Mouse (Mus musculus) heart, embryonic 14.5 days (tissue): ENCODE data around the gene Mcub. TPM values are rescaled to one million over a fixed set of nuclear protein-coding genes. Genes with fewer than 3 reads are reported as not detected.
A peak's percentile ranks its signal among the peaks of the same experiment; 100 is the strongest.

Experiments
- ATAC-seq: fragments of 200-750 bp; cut with Nextera tagmentation; 2 replicates; pipeline ENCODE4 v1.8.0; 2017; ENCODE audit warnings: low read depth, moderate TSS enrichment; ENCODE audit not compliant: insufficient number of reproducible peaks, insufficient read depth, low FRiP score
- H3K27ac ChIP-seq, 2 experiments: fragments of 200-500 bp in 1 of 2; fragments of 300-500 bp in 1 of 2; sonication (generic) in 1 of 2; replicated peaks in 1 of 2; 2 replicates each; pipeline ENCODE4 v1.5.1; 2012 to 2014; ENCODE audit warnings: low read depth in 2 of 2, low read length in 2 of 2, control low read depth in 1 of 2, mild to moderate bottlenecking in 1 of 2, mixed read lengths in 1 of 2; ENCODE audit not compliant: control insufficient read depth in 1 of 2, insufficient read depth in 1 of 2
- H3K27me3 ChIP-seq: fragments of 300-500 bp; sonication (generic); 2 replicates; pipeline ENCODE4 v1.6.1; 2014; ENCODE audit warnings: mild to moderate bottlenecking, low read length, control low read depth; ENCODE audit not compliant: control insufficient read depth, insufficient read depth
- H3K36me3 ChIP-seq: fragments of 300-500 bp; sonication (generic); 2 replicates; pipeline ENCODE4 v1.6.1; 2014; ENCODE audit warnings: mild to moderate bottlenecking, control low read depth, low read length, mixed read lengths; ENCODE audit not compliant: control insufficient read depth, insufficient read depth
- H3K4me1 ChIP-seq, 2 experiments: fragments of 200-500 bp in 1 of 2; fragments of 300-500 bp in 1 of 2; sonication (generic) in 1 of 2; 2 replicates each; pipeline ENCODE4 v1.6.1; 2012 to 2014; ENCODE audit warnings: low read length in 2 of 2, control low read depth in 1 of 2, mixed read lengths in 1 of 2; ENCODE audit not compliant: control insufficient read depth in 2 of 2, insufficient read depth in 2 of 2
- H3K4me2 ChIP-seq: fragments of 300-500 bp; sonication (generic); 2 replicates; pipeline ENCODE4 v1.6.1; 2014; ENCODE audit warnings: mild to moderate bottlenecking, low read length
- H3K4me3 ChIP-seq, 2 experiments: fragments of 200-500 bp in 1 of 2; fragments of 300-500 bp in 1 of 2; sonication (generic) in 1 of 2; 2 replicates each; pipeline ENCODE4 v1.5.1; 2012 to 2014; ENCODE audit warnings: low read length in 2 of 2, mild to moderate bottlenecking in 2 of 2, control low read depth in 1 of 2, low read depth in 1 of 2, moderate library complexity in 1 of 2; ENCODE audit not compliant: control insufficient read depth in 1 of 2, insufficient read depth in 1 of 2
- H3K9ac ChIP-seq: fragments of 300-500 bp; sonication (generic); 2 replicates; pipeline ENCODE4 v1.6.1; 2014; ENCODE audit warnings: mild to moderate bottlenecking, low read length
- H3K9me3 ChIP-seq: fragments of 300-500 bp; sonication (generic); 2 replicates; pipeline ENCODE4 v1.6.1; 2016; ENCODE audit warnings: low read length, control low read depth; ENCODE audit not compliant: control insufficient read depth
- WGBS: fragments of 180-500 bp; shearing (Covaris S2); extraction: QIAGEN DNeasy Blood & Tissue Kit; methylation state at CpG from one replicate; pipeline ENCODE4 v1.1.7; 2014; 5-methylcytosine and 5-hydroxymethylcytosine counted together
- polyA plus RNA-seq: library from polyadenylated mRNA; unstranded; fragments of >200 nt; fragmentation: Nextera tagmentation; extraction: Ambion mirVana; gene quantifications from 2 replicates; pipeline ENCODE4 v1.2.1, GENCODE M21; 2014

The Mcub gene
- polyA plus RNA-seq, 1 experiment from 2014 or later, result 5.1 TPM

DNA sequence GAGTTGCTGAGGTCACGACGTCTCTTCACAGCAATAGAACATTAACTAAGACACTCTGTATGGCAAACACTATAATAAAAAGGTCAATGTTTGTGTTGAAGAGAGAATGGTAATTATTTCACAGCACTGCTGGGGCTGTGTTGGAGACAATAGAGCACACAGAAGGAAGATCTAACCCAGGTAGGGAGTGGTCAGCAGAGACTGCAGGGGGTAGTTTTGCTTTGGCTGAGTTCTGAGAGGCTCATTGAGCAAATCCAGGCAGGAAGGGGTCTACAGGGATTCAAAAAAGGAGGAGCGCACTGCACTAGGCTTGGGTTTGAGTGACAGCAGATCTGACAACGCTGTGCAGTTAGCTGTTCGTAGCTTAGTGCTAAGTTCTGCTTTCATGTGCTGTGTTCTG is 6.3 kb upstream of the Mcub start:
- no peak overlapping the region for H3K4me2 ChIP-seq
- ATAC-seq, result no peak
- H3K4me3 ChIP-seq, result no peak overlapping the region
- no peaks in the 10 kb centered on the region; a peak in 1 of 4 replicates for H3K4me1 ChIP-seq
- no peaks in the 10 kb centered on the region for H3K27me3 ChIP-seq
- no peaks in the 10 kb centered on the region for H3K9me3 ChIP-seq
- no peaks in the 10 kb centered on the region for H3K36me3 ChIP-seq
- H3K27ac ChIP-seq, result no peak overlapping the region
- no peak overlapping the region for H3K9ac ChIP-seq
- 56% methylated on average over 5 of the region's 5 CpGs for WGBS

DNA sequence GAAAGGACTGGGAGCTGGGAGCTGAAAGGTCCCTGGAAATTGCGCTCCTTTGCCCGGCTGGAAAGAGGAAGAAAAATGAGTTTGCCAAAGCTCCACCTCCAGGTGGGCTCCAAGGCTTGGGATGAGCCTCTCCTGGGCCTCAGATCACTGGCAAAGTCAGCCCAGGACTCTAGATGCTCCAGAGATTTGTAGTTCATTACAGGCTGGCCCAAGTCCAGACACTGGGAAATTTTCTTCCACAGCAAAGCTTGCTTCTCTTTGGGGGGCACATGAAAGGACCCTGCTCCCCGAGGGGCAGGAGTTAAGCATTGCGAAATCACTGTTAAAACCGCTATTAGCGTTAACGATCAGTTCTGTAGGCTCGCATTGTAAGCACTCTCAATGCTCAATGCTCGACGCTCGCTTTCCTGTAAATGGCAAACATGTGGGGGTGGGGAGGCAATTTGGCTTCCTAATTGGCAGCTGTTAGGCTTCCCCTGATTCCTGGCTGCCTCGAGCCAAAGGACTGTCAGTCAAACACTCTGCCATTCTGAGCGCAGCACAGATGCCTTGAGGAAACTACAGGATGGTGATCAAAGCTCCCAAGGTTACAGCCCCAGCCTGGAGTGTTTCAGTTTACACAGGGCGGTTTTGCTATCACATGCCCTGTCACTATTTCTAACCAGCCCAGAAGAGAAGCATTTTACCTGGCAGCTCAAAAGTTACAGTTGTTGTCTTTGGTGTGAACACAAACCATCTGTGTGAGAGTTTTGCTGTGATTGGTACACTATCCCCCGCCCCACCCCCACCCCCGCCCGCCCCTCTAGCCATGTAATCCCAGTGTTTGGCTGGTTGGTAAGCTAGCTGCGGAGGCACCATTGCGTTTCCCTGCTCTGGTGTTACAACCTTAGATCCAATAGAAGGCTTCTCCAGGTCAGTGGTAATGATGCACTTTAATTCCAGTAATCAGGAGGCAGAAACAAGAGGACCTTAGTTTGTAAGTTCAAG is 816 bp upstream of the Mcub start:
- Histone ChIP-seq H3K9ac (peak overlapping the region; percentile 67), H3K4me2 (peak overlapping the region; percentile 100), H3K36me3 (no peaks in the 10 kb centered on the region), H3K27ac (no peak overlapping the region), H3K9me3 (no peaks in the 10 kb centered on the region), H3K27me3 (peaks cover 13% of the 10 kb centered on the region), H3K4me3 (peak overlapping the region; percentile 46 to 69), H3K4me1 (peaks cover 9% of the 10 kb centered on the region in 2 experiments)
- no peak for ATAC-seq
- WGBS, result 11% methylated on average over 19 of the region's 19 CpGs

DNA sequence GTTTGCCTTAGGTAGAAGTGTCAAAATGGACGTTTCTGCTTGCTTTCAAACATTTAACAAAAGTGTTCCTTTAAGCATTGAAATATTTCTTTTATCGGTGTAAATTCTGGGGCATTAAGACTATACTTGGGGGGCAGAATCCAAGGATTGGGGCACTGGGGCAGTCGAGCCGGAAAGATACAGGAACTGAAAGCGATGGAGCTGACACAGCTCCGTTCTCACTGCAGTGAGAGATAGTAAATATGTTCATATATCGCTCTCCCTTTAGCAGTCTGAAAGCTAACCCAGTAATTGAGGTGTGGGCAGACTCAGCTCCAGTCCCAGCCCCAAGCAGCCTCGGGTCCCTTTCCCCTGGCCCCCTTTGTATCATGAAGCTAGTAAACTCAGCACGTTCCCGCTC is 975 bp downstream of the Mcub start:
- WGBS, result 27% methylated on average over 10 of the region's 10 CpGs
- Histone ChIP-seq H3K4me1 (peaks cover 9% of the 10 kb centered on the region in 2 experiments), H3K27me3 (peaks cover 13% of the 10 kb centered on the region), H3K4me2 (peak overlapping the region; percentile 100), H3K4me3 (peak overlapping the region; percentile 46 to 69), H3K9ac (peak overlapping the region; percentile 67; the same call in 1 of the 2 replicates), H3K27ac (no peak overlapping the region), H3K36me3 (no peaks in the 10 kb centered on the region), H3K9me3 (no peaks in the 10 kb centered on the region)
- ATAC-seq, result no peak

DNA sequence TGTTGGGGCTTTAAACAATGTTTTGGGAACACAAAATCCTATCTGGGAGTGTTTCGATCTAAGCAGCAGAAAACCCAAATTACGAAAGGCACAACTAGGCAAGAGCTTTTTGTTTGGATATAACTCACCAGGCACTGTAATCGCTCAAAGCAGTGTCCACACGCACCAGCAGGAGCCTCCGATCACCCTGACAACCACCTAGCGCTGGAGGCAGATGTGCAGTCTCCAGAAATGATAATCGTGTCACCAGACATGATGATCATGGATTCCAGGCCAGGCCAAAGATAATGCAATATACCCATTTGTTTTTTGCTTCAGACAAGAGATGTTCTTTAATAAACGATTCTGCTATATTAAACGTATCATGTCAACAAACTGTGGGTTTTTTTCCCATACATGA is 2.1 kb downstream of the Mcub start:
- no peak overlapping the region for H3K9ac ChIP-seq
- H3K27me3 ChIP-seq, result peaks cover 13% of the 10 kb centered on the region
- H3K4me2 ChIP-seq, result no peak overlapping the region
- ATAC-seq, result no peak
- WGBS, result 79% methylated on average over 9 of the region's 9 CpGs
- no peaks in the 10 kb centered on the region for H3K36me3 ChIP-seq
- no peak overlapping the region for H3K4me3 ChIP-seq
- no peaks in the 10 kb centered on the region for H3K9me3 ChIP-seq
- peaks cover 9% of the 10 kb centered on the region in 2 experiments for H3K4me1 ChIP-seq
- H3K27ac ChIP-seq, result no peak overlapping the region

DNA sequence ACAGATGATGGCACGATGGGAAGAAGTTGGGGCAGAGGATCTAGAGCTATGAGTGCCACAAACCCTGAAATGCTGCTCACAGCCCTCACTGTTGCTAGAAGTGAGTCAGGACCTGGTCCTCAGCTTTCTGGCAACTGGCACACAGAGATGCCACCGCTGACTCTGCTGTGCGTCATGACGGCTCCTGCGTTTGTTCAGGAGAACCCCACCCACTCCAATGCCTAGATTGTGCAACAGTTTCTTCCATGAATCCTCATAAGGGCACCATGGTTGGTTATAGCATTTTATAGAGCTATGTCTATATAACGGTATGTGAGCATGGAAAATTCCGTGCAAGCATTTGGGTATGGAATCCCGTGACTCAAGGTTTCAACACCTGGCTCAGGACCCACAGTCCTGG is 5.3 kb downstream of the Mcub start:
- Histone ChIP-seq H3K27me3 (peaks cover 12% of the 10 kb centered on the region), H3K9me3 (no peaks in the 10 kb centered on the region), H3K36me3 (no peaks in the 10 kb centered on the region), H3K4me1 (no peaks in the 10 kb centered on the region; a peak in 1 of 4 replicates), H3K4me2 (no peak overlapping the region), H3K27ac (no peak overlapping the region), H3K4me3 (no peak overlapping the region), H3K9ac (no peak overlapping the region)
- ATAC-seq, result no peak
- 85% methylated on average over 8 of the region's 8 CpGs for WGBS

DNA sequence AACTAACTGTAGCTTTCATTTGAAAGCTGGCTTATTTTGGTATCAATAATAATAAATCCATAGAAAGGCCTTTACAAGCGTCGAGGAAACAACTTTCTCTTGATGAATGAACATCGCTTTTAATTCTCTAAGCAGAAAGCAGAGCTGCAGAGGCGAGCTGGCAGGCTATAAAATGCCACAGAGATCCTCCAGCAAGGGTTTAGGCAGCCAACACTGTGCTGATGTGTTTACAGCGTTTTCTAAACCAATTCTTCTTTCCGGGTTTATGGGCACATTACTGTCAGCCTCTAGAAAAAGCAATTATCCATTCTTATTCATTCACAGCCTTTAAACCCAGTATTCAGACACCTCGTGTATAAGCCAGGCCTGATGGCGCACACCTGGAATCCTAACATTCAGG is 7.5 kb downstream of the Mcub start:
- H3K27ac ChIP-seq, result no peak overlapping the region
- H3K36me3 ChIP-seq, result no peaks in the 10 kb centered on the region
- no peak overlapping the region for H3K4me3 ChIP-seq
- no peaks in the 10 kb centered on the region for H3K27me3 ChIP-seq
- ATAC-seq, result no peak
- no peaks in the 10 kb centered on the region for H3K9me3 ChIP-seq
- H3K4me2 ChIP-seq, result no peak overlapping the region
- H3K4me1 ChIP-seq, result no peaks in the 10 kb centered on the region
- WGBS, result 80% methylated on average over 8 of the region's 8 CpGs
- no peak overlapping the region for H3K9ac ChIP-seq

DNA sequence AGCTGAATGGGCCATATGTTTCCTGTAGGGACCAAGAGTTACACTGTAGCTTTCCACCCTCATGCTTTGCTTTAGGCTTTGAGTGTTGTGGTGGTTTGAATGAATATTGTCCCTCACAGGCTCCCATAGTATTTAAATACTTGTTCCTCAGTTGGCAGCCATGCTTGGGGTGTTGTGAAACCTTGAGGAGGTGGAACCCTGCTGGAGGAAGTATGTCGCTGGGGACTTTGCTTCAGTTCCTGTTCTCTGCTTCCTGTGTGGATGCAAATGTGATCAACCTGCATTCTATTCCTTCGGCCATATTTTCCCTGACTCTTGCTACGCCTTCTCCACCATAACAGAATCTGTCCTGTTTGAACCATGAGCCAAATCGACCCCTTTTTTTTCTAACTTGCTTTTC is 16.7 kb downstream of the Mcub start:
- Histone ChIP-seq H3K4me3 (no peak overlapping the region), H3K27me3 (no peaks in the 10 kb centered on the region), H3K4me2 (no peak overlapping the region), H3K9me3 (no peaks in the 10 kb centered on the region), H3K4me1 (no peaks in the 10 kb centered on the region), H3K27ac (no peak overlapping the region), H3K36me3 (no peaks in the 10 kb centered on the region), H3K9ac (no peak overlapping the region)
- no peak for ATAC-seq
- WGBS, result 82% methylated on average over 4 of the region's 4 CpGs
